Mouse (Mus musculus) kidney, embryonic 15.5 days (tissue): ENCODE measurements at regions not wholly inside any gene's neighbourhood (a gene's known extent, or its start where the extent isn't known, plus 50 kb on each side); places are given as distances from the start of the nearest gene placed in this dataset.

Experiments
- ATAC-seq: fragments of 200-750 bp; cut with Nextera tagmentation; replicated peaks from 2 replicates; pipeline ENCODE4 v1.8.0; 2017; ENCODE audit warnings: moderate TSS enrichment; ENCODE audit not compliant: low FRiP score
- H3K27ac ChIP-seq: fragments of 300-500 bp; sonication (generic); 2 replicates; pipeline ENCODE4 v1.5.1; 2015; ENCODE audit warnings: mild to moderate bottlenecking, inconsistent platforms
- H3K27me3 ChIP-seq: fragments of 300-500 bp; sonication (generic); 2 replicates; pipeline ENCODE4 v1.6.1; 2015; ENCODE audit warnings: inconsistent platforms
- H3K36me3 ChIP-seq: fragments of 300-500 bp; sonication (generic); 2 replicates; pipeline ENCODE4 v1.6.1; 2015; ENCODE audit warnings: inconsistent platforms
- H3K4me1 ChIP-seq: fragments of 300-500 bp; sonication (generic); 2 replicates; pipeline ENCODE4 v1.6.1; 2015; ENCODE audit warnings: inconsistent platforms
- H3K4me2 ChIP-seq: fragments of 300-500 bp; sonication (generic); 2 replicates; pipeline ENCODE4 v1.6.1; 2015; ENCODE audit warnings: moderate library complexity, mild to moderate bottlenecking, inconsistent platforms
- H3K4me3 ChIP-seq: fragments of 300-500 bp; sonication (generic); replicated peaks from 2 replicates; pipeline ENCODE4 v1.5.1; 2015; ENCODE audit warnings: mild to moderate bottlenecking, inconsistent platforms
- H3K9ac ChIP-seq: fragments of 300-500 bp; sonication (generic); 2 replicates; pipeline ENCODE4 v1.6.1; 2015; ENCODE audit warnings: mild to moderate bottlenecking, inconsistent platforms
- H3K9me3 ChIP-seq: fragments of 300-500 bp; sonication (generic); replicated peaks from 2 replicates; pipeline ENCODE4 v1.6.1; 2016; ENCODE audit warnings: inconsistent platforms
- WGBS: fragments of 180-500 bp; shearing (Covaris S2); methylation state at CpG from one replicate; pipeline ENCODE4 v1.1.7; 2015; ENCODE audit warnings: mixed read lengths; 5-methylcytosine and 5-hydroxymethylcytosine counted together

DNA sequence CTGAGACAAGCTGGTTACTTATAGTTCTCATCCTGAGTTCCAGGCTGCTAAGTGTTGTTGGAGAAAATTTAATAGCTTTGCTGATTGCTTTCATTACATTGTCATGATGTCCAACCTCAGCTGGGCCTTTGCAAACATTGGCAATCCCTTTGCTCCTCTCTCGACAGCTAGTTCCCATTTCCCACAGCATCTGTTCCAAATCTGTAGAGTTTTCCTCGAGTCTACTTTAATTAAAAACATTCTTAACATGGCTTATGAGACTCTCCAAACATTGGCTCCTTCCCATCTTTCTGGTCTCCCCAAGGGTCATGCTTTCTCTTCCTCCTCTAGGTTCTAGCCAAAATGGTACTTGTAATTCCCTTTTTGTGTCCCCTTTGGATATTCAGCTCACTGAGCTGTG lies 672.6 kb upstream of the Gm8797 start:
- Histone ChIP-seq H3K4me1 (no peaks in the 10 kb centered on the region), H3K4me3 (no peak overlapping the region), H3K9ac (no peak overlapping the region), H3K9me3 (no peaks in the 10 kb centered on the region), H3K27me3 (no peaks in the 10 kb centered on the region), H3K4me2 (no peak overlapping the region), H3K36me3 (no peaks in the 10 kb centered on the region), H3K27ac (no peak overlapping the region)
- 55% methylated on average over 2 of the region's 2 CpGs for WGBS
- no peak for ATAC-seq

DNA sequence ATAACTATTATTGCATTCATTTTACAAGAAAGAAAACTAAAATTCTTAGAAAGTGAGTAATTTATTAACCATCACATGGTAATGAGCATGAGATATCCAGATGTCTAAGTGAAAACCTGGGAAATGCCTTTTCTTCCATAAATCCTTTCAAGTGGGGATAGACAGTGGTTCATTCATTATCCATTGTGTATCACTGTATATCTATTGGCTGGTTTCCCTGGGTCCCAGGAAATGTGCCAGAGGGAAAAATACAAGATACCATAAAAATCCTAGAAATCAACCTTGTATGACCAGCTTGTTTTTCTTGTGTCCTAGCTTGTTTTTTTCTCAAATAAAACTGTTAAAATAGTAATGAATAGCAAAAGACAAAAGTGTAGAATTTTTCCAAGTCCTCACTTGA lies 663.9 kb upstream of the Gm8797 start:
- H3K27me3 ChIP-seq, result no peaks in the 10 kb centered on the region
- no peaks in the 10 kb centered on the region for H3K9me3 ChIP-seq
- no peak overlapping the region for H3K27ac ChIP-seq
- H3K4me1 ChIP-seq, result no peaks in the 10 kb centered on the region
- H3K4me2 ChIP-seq, result no peak overlapping the region
- H3K4me3 ChIP-seq, result no peak overlapping the region
- no peaks in the 10 kb centered on the region for H3K36me3 ChIP-seq
- no peak for ATAC-seq
- H3K9ac ChIP-seq, result no peak overlapping the region

DNA sequence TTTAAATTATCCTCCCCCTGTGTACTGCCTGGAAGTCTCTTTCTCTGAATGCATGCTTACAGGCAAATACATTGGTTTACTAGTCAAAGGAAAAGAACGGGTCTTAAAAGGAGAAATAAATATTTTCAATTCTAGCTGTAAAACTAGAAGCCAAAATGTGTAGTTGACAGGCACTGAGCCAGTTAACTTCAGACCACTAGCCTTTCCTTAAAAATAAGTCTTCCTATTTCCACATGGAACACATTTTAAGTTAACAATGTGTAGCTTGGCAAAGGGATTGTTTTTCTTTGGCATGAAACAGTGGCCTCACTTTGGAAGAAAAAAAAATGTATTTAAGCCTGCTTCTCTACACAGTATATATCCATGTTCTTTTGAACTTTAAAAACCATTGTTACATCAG lies 661.7 kb upstream of the Gm8797 start:
- Histone ChIP-seq H3K27ac (no peak overlapping the region), H3K36me3 (no peaks in the 10 kb centered on the region), H3K4me2 (no peak overlapping the region), H3K27me3 (no peaks in the 10 kb centered on the region), H3K9ac (no peak overlapping the region), H3K4me1 (no peaks in the 10 kb centered on the region), H3K9me3 (no peaks in the 10 kb centered on the region), H3K4me3 (no peak overlapping the region)
- WGBS, result 63% methylated on average over 1 of the region's 1 CpGs
- ATAC-seq, result no peak

DNA sequence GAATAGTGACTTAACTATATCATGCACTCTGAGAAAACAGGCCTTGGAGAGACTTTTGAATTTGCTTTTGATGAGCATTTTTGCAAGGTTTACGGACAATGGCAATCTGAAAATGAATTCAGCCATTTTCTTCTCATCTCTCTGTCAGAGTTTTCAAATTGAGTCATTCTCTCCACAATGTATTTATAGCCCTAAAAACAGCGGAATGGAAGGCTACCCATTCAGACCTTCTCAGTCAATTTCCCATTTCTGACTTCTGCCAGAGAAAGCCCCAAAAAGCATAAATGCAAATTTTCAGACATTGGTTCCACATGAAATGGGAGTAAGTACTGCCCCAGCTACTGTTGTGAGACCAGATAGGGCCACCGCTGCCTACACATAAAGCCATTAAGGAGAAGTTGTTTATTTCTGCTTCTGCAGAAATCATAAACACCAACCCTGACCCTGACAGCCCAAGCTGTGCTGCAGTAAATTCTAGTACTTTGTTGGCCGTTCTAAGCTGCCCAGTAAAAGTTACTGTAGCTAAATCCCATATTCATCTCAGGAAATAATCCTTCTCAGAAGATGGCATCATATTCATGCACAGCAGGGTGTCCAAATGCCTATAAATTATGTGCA lies 661.1 kb upstream of the Gm8797 start:
- H3K9me3 ChIP-seq, result no peaks in the 10 kb centered on the region
- H3K4me3 ChIP-seq, result no peak overlapping the region
- 67% methylated on average over 4 of the region's 4 CpGs for WGBS

DNA sequence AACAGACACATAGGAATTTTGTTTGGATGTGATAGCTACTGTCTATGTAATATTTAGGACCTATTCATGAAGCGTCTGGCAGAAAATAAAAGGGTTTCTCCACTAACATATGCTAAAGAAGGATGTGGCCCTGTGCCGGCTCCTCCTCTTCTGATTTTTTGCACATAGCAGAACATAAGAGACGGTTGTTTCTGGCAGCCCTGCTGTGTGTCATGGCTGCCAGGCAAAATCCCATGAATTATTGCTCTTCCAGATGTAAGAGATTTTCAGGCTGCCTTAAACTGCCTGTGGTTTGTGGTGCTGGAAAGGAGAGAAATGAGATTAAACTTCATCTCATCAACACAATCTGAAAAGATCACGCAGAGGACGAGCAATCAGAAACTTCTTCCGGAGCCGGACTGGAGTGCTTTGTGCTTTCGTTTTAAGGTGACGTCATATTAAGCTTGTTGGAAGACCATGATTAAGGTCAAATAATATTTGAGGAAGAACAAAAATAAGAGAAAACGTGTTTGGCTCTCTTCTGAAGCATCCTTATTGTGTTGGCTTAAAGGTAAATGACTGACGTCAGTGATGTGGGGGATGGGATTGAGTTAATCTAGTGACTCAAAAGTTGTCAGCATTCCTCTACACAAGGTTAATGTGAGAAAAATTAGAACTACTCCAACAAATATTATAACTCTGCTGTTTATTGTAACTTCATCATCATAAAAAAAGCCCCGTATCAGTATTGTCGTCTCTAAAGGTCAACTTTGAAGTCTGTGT lies 660.3 kb upstream of the Gm8797 start:
- Histone ChIP-seq H3K9ac (no peak overlapping the region), H3K4me3 (no peak overlapping the region; the same call in 1 of the 2 replicates), H3K27ac (no peak overlapping the region), H3K4me1 (no peaks in the 10 kb centered on the region), H3K9me3 (no peaks in the 10 kb centered on the region), H3K36me3 (no peaks in the 10 kb centered on the region), H3K4me2 (peak overlapping the region; percentile 27; the same call in 1 of the 2 replicates), H3K27me3 (no peaks in the 10 kb centered on the region)
- ATAC-seq, result peak; percentile 76
- 65% methylated on average over 13 of the region's 13 CpGs for WGBS

More for the DNA sequence above, 661.1 kb upstream of the Gm8797 start:
- no peak for ATAC-seq
- Histone ChIP-seq H3K27ac (no peak overlapping the region), H3K27me3 (no peaks in the 10 kb centered on the region), H3K4me1 (no peaks in the 10 kb centered on the region), H3K36me3 (no peaks in the 10 kb centered on the region), H3K9ac (no peak overlapping the region), H3K4me2 (no peak overlapping the region; the same call in 1 of the 2 replicates)

DNA sequence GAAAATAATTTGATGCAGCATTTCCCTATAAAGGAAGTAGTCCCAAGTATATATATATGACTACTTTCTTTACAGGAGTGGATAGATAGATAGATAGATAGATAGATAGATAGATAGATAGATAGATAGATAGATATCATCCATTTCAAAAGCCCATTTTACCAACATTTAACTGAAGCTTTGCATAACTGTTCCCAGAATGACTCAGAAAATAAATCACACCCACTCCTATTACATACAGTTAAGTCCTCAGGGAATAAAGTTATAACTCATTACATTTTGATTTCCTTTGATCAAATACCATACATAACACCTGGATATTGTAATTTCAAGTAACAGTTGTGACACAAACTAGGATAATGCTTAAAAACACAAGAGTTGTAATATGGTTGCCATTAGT lies 659.6 kb upstream of the Gm8797 start:
- H3K27ac ChIP-seq, result no peak overlapping the region
- no peak overlapping the region for H3K9ac ChIP-seq
- no peaks in the 10 kb centered on the region for H3K36me3 ChIP-seq
- H3K27me3 ChIP-seq, result no peaks in the 10 kb centered on the region
- no peak for ATAC-seq
- no peak overlapping the region for H3K4me2 ChIP-seq
- H3K4me3 ChIP-seq, result no peak overlapping the region
- H3K4me1 ChIP-seq, result no peaks in the 10 kb centered on the region
- H3K9me3 ChIP-seq, result no peaks in the 10 kb centered on the region
